Mouse (Mus musculus): ENCODE measurements around the gene Tceal3. TPM values are rescaled to one million over a fixed set of nuclear protein-coding genes. Genes with fewer than 3 reads are reported as not detected.
"Not testable (repeated sequence)": the region's sequence is repeated elsewhere in the genome, so short reads cannot be mapped to it uniquely, and the experiment has no call there.

The Tceal3 gene
- under 1 TPM; 0.52 to 0.83 TPM for polyA plus RNA-seq (2017; shearing (Covaris generic))

- no peak for ATAC-seq
These were observed at the start of gene Tceal3 for GRCm38 (mm10) chrX:136590199-136590896. Gene Tceal3 (plus strand): TSS chrX:136590842.

GRCm38 (mm10) chrX:136543956-136544355 is 46.7 kb upstream of the Tceal3 start, which contains the start of gene Kir3dl2:
Gene Kir3dl2 (minus strand): TSS chrX:136544056.
- not testable (repeated sequence) for ATAC-seq

DNA sequence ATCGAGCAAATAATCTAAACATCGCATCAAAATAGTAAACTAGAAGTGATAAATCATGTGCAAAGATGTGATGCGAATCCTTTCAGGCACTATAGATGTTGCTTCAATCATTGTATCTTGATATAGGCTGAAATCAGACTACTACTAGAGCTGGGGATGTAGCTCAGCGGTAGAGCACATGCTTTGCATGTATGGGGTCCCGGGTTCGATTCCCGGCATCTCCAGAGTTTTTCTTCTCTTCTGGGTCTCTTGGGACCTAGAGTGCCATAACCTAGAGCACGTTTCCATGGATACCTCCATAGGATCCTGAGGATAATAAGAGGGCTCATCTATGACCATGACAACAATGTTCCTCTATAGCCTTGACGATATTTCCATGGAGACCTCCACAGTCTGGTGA is 21.5 kb upstream of the Tceal3 start:
- not testable (repeated sequence) for ATAC-seq

DNA sequence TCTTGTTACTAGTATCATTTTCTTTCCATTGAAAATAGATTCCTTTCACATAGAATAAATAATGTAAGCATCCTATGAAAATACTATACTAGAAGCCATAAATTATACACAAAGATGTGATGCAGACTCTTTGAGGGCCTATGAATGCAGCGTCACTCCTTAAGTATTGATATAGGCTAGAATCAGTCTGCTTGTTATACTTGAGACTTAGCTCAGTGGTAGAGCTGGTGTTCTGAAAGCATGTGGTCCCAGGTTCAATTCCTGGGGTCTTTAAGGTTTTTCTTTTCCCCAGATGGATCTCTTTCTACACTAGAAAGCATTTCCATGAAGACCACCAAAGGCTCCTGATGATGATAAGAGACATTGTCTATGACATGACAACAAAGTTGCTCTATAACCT is 6.0 kb upstream of the Tceal3 start:
- no peak for ATAC-seq

GRCm38 (mm10) chrX:136590897-136591257 is 235 bp downstream of the Tceal3 start:
- ATAC-seq, result no peak

DNA sequence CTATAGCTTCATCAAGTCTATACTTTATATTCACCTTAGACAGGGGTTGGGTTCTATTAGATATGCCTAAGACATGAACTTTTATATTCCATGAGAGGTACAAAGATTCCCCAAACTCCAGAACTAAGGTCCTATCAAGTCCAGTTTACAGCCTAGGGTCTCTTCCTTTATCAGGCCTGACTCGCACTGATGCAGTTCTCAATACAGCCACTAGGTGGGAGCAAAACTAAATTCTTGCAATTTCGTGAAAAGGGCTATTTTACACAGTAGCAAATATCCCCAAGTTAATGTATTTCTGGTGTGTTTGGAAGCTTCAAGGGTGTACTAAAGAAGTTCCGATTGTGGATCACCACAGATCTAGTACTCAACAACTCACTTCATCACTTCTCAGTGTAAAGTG is 8.8 kb downstream of the Tceal3 start:
- peak; percentile 49 for ATAC-seq

GRCm38 (mm10) chrX:136606951-136607350 is 16.3 kb downstream of the Tceal3 start:
- no peak for ATAC-seq

- no peak for ATAC-seq
These were observed 16.8 kb downstream of the Tceal3 start for GRCm38 (mm10) chrX:136607395-136607794.

GRCm38 (mm10) chrX:136611346-136611745 is 20.7 kb downstream of the Tceal3 start:
- ATAC-seq, result no peak

GRCm38 (mm10) chrX:136615889-136616288 is 25.2 kb downstream of the Tceal3 start:
- peak; percentile 73 for ATAC-seq

DNA sequence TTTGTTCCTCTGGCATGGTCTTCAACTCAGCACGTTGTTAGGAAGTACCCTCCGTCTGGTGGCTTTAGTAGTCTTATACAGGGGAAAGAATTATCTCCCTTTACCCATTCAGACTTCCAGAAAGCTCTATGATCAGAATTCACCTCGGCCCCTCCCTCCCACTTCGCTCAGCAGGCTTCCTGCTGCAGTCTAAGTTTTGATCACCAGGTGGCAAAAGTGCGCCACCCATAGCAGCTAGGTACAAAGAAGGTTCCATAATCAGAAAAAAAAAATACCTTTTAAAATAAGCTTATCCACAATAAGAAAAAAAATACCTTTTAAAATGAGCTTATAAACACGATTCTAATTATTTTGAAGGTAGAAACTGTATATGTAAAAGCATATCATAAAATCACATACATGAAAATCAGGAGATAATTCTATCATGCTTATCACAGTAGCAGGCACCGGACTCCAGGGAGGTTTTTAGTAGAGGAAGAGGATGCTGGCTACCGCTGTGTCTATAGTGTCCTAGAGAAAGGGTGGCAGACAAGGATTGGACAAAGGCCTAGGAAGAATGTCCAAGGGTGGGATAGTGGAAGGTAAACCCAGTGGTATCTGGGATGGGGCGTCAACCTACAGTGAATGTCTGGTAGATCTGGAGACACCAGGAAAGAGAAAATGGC is 34.4 kb downstream of the Tceal3 start:
- peak; percentile 69 for ATAC-seq

DNA sequence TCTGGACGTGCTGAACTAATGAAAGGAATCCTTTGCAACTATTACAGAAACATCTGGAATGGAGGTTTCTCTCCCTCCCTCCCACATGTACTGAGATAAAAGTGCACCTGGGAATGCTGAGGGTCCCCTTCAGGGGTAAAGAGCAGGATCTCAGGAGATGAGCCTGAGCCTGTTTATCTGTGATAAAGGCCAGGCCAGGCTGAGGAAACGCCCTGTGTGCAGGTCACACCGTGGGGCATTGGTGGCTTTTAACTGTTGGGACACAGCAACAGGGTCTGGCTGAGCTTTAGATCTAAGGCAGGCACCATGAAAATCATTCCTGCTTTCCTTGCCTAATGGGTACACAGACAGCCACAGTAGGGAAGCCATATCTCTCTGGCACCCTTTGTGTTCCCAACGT is 35.3 kb downstream of the Tceal3 start:
- no peak for ATAC-seq

- no peak for ATAC-seq
These were observed 44.5 kb downstream of the Tceal3 start for GRCm38 (mm10) chrX:136635116-136635515.

DNA sequence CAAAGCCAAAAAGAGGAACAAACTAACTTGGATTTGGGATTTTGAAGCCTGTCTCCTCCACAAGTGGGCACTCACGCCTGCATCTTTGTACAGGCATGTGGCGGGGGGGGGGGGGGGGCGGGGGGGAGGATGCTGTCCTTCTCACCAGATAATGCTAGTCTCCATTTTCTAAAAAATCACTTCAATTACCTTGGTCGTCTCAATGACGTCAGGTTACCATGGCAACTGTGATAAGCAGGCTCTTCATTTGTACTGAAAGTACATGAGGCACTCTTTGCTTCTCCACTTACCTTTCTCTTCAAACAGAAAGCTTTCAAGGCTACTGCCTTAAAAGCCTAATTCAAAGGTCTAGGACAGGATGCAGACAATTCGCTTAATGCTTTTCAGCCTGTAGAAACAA is 49.1 kb downstream of the Tceal3 start:
- no peak for ATAC-seq

GRCm38 (mm10) chrX:136645857-136646256 is 55.2 kb downstream of the Tceal3 start:
- ATAC-seq, result peak; percentile 57

- no peak for ATAC-seq
These were observed 75.7 kb downstream of the Tceal3 start for GRCm38 (mm10) chrX:136666281-136666706.

GRCm38 (mm10) chrX:136666762-136667464 is 76.3 kb downstream of the Tceal3 start:
- ATAC-seq, result not testable (repeated sequence)

- no peak for ATAC-seq
These were observed 78.2 kb downstream of the Tceal3 start for GRCm38 (mm10) chrX:136668794-136669193.

GRCm38 (mm10) chrX:136680989-136681388 is 90.3 kb downstream of the Tceal3 start:
- ATAC-seq, result no peak

DNA sequence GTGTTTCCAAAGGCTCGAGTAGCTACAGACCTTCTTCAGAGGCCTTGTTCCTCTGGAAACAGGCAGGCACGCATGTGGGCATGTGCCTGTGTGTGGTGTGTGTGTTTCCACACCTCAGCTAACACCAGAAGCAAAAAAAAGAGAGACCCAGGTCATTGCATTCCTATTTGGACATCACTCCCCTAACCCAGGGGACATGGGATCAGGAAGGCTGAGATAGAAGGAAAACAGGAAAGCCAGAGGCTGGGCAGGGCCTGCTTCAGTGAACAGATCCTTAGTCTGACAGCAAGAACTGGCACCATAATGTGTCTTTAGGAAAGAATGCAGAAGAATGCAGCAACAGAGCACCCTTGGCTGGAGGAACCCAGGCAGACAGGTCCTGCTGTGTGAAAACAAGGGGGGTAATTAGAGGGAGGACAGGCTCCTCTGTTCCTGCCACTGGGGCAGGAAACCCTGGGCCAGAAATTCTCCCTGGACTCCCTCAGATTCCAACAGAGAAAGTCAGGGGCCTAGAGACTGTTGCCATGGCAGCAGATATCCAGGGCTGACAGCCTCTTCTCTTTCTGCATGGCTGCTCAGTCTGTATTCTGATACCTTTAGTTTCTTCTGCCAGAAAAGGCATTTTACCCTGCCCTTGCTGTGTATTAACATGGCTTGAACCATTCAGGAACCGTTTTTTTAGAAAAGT is 101.1 kb downstream of the Tceal3 start:
- not testable (repeated sequence) for ATAC-seq

GRCm38 (mm10) chrX:136692294-136692675 is 101.6 kb downstream of the Tceal3 start:
- no peak for ATAC-seq

GRCm38 (mm10) chrX:136693196-136693595 is 102.6 kb downstream of the Tceal3 start:
- no peak for ATAC-seq
